Mouse (Mus musculus) cerebellum, adult 11-12 months (tissue): Measurements from ENCODE around the gene Gdf10.

Experiments
- DNase-seq: peaks from one replicate; pipeline ENCODE4 v3.0.0; 2022

Gene Gdf10

DNA sequence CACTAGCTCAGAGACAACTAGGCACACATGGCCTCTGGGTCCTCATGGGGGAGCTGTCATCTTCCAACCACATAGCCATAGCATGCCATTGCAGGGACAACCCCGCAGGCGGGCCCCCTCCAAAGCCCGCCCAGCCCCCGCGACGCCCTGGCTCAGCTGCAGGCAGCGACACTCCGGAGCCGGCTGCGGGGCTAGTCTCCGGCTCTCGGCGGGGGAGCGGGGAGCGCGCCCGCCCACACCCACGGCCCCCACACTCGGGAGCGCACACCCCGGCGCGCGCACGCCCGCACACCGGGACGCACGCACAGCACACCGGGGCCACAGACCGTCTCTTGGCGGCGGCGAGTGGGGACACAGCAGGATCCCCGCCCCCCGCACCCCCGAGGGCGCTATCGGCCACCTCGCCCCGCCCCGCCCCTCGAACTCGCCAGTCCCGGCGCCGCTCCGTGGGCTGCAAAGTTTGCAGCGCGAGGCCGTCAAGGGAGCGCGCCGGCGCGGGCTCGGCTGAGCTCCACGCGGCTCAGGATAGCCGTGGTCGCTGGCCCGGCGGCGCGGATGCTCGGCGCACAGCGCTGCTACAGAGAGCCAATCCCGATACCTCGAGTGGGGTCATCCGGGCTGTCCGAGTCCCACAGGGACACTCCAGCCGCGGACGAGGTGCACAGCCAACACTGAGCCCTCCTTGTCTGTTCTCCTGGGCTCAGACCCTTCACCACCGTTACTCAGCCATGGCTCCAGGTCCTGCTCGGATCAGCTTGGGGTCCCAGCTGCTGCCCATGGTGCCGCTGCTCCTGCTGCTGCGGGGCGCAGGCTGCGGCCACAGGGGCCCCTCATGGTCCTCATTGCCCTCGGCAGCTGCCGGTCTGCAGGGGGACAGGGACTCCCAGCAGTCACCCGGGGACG is at the start of gene Gdf10:
Gene Gdf10 (plus strand): TSS at position 420 of the 903 bp plus-strand sequence.
- DNase-seq, result no peak

DNA sequence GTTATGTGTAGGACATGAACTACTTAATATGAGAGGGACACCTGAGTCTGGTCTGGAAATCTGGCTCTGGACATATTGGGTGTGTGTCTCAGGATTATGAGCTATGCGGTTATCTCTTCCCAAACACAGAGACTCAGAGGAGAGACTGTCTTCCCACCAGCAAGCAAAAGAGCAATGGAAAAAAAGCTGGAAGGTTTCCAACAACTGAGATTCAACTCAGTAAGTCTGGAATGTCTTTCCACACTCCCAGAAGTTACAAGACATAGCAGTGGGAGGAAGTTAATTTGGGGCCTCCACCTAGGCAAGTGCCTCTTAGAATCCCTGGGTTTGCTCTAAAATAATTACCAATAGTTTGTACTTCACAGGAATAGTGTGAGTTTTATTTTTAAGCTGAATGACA is 44.6 kb upstream of the Gdf10 start:
- no peak for DNase-seq

DNA sequence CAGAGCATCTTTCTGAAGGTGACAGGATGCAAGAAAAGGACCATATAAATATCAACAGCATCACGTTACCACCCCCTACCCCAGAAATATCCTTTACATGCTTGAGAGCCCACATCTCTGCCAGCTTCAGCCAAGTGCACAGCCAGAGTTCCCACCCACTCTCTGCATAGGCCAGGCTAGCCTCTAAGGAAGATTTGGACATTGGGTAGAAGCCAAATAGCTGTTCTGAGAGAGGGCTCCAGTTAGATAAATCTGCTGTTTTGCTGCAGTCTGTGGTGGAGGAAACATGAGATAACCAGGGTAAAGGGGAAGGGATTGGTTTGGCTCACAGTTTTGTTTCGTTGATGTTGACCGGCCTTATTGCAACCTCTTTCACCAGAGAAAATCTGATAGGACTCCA is 43.2 kb upstream of the Gdf10 start:
- DNase-seq, result no peak

DNA sequence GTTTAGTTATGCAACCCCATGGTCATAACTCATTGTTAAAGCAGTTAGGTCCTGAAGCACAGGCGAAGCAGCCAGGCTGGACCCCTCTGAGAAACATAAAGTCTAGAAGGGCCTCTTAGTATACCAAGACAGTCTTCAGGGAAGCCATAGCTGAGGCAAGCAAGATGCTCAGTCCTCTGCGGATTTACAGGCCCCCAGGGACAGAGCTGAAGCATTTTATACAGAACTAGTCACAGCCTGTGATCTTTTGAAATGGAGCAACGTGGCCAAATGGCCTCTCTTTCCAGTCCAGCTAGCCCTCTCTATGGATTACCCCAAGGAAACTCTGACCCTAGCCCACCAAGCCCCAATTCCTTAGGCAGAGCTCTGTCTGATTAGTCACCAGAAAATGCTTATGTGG is 41.9 kb upstream of the Gdf10 start:
- DNase-seq, result no peak

DNA sequence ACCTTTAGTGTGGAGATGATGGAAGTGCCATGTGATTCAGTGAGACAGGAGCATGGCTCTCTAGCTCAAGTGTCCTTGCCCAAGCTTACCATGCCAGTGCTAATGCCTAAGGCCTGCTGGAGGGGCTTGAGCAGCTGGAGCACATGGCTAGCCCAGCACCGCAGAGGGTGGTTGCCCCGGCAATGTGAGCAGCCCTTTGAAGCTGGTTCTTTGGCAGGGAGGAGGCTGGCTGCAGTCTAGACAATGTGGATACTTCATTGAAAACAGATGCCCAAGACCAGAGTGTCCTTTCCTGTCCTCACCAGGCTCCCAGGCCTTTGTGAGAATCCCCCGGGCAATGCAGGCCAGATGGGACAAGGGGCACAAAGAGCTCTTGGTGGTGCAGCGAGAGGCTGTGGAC is 40.3 kb upstream of the Gdf10 start:
- DNase-seq, result peak; percentile 39

DNA sequence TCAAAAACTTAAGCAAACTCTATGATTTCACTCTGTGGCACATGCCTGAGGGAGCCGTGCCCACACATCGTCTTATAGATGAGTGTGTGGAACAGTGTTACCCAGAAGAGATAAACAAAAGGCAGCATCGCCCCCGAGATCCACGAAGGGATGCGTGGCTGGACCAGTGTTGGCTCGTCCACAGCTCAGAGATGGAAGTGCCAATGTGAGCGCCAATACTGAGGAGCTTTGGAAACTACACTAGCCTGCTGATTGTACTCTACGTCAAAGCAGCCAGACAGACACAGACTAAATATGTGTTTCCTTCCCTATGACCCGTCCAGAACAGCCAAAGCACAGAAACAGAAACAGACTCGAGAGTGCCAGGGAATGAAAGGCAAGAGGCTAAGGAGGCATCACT is 37.9 kb upstream of the Gdf10 start:
- no peak for DNase-seq

DNA sequence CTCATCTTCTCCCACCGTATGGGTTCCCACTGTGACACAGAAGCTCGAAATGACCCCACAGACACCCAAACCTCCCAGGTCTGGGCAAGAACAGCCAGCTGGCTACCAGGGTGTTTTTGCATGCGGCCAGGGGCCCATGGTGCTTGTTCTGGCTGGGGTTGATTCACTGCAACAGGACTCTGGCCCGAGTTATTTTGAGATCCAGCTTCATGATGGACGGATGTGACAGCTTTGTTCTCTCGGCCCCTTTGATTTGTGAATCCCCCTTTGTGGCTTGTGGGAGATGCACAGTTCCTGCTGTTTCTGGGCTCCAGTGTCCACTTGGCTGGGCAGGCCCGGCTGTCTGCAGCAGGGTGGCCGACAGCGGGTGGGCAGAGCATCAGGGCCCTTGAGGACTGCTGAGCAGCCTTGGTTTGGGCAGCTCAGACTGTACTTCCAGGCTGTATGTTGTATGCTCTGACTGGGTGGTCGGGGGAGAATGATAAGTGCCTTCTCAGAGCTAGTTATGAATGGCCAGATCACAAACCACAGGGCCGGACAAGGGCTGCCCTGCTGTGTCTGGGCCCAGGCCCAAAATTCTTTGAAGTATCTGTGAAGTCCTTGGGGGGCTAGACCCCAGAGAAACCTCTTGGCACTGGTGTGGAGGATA is 34.9 kb upstream of the Gdf10 start:
- DNase-seq, result peak; percentile 47

DNA sequence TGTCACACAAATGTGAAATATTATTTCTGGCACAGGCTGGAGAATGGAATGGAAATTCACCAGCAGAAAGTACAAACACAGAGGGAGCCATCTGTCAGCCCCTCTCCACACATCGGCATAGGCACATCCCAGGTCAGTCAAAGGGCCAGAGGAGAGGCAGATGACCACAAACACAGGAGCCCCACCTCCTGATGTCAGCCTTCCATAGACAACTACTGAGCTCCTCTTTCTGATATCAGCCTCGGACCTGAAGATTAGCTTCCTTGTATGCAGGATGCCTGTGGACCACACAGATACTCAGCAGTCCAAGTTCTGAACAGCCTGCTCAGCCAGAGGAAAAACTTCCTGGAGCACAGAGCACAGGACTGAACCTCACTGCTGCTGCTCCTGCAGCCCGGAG is 33.4 kb upstream of the Gdf10 start:
- DNase-seq, result no peak

DNA sequence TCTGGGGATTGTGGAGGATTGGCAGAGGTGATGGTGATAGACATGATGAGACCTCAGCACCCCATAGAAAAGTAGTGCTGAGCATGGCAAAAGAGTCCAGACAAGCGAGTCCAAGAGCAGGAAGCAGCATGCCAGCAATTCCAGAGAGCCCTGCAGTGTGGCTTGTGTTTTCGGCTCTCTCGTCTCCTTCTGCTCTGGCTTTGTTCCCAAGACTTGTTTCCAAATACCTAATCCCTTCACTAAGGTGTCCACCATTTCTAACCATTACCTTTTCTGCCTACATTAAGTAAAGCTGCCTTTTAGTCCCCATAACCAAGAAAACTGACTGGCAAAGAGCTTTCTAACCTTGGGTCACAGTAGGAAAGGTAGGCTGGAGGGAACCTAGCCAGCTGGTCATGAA is 31.9 kb upstream of the Gdf10 start:
- no peak for DNase-seq

DNA sequence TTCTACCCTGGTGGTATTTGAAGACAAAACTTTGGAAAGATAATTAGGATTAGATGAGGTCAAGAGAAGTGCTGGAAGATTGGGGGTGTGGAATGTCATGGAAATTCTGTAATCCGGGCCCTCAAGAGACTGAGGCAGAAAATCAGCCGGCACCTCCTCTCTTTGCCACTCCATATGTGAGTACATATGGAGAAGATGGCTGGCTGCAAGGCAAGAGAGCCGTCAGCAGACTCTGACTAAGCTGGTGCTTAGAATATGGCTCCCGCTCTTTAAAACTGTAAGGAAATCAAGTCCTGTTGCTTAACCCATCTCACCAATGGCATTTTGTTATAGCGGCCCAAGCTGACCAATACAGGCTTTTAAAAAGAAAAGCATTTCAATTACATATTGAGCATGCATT is 27.6 kb upstream of the Gdf10 start:
- no peak for DNase-seq

DNA sequence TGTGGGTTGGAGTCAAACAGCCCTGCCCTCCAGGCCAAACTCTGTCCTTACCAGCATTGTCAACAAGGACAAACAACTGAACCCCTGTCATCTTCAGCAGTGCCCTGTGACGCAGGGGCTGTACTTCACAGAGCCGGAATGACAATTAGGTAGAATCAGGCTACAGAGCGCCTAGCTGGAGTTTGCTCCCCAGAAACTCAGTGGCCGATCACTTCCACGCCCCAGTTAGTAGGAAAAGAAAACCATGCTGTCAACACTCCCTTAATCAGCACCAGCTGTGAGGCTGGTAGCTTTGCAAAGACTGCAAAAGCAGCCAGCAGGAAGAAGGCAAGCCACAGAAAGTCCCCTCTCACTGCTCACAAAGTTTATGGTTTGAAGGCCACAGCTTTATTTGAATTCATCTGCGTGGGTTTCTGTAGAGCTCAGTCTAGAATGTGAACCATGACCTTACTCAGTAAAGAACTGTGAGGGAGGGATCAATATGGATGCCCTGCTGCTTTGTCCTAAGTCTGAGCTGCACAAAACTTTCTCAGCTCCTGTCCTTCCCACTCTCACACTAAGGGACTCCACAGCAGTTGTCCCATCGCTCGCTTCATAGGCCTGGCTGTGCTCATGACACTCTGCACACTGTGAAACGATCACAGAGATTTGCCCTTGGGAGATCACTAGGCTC is 26.6 kb upstream of the Gdf10 start:
- DNase-seq, result no peak

DNA sequence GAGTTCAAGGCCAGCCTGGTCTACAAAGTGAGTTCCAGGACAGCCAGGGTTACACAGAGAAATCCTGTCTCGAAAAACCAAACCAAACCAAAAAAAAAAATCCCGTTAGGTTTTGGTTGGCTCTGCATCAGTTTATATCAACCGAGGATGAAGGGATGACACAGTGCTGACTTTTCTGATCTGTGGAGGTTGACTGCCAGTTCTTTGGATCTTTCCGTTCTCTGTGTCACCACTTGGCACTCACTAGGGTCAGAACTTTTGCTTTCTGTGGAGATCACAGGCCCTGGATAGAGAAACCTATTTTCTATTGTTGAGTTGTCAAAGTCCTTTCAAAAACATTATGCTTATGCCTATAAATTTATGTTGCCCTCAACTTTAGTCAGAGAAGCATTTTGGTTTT is 20.6 kb upstream of the Gdf10 start:
- DNase-seq, result no peak

DNA sequence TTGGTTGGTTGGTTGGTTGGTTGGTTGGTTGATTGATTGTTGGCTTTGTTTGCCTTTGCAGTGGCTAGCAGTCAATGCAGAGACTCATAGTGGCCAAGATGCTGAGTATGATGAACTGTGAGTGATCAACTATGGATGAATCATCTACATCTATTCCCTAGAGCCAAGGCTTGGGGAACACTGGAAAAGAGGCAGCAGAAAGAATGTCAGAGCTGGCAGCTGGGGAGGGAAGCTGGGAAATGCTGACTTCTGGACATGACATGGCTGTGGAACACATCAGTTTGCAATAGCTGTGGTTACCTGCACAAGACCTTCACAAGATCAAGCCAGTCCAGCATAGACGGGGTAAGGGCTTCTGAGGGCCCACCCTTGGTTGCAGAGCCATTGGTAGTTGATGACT is 20.2 kb upstream of the Gdf10 start:
- no peak for DNase-seq

DNA sequence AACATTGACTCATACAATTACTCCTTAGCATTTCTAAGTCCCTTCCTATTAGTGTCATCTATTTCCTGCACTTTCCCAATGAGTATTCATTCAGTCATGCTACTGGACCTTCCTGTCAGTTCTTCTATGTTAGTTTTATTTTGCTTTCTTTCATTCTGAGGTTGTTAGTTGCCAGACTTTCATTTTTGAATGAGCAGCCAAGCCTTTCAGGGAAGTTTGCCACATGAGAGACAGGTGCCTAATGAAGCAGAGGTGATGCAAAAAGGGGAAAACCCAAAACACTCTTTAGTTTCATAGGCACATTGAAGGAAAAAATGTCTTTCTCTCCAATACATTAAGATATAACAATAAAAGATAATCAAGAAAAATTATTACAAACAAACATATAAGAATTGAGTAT is 18.5 kb upstream of the Gdf10 start:
- no peak for DNase-seq

DNA sequence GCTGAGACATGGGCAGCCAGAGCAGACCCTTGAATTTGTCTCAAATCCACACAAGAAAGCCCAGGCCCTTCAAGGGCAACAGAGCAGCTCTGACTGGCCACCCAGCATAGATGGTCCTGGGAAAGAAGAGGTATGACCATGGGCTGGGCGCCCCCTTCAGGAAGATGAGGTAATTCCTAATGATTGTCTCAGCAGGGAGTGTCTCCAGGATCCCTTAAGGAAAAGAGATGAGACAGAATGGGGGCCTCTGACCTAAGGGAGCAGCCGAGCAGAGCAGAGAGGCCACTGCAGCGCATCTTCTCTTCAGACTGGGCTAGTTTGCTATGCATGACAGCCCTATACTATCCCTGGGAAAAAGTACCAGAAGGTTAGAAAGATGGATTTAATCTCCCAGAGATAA is 9.7 kb upstream of the Gdf10 start:
- DNase-seq, result no peak

DNA sequence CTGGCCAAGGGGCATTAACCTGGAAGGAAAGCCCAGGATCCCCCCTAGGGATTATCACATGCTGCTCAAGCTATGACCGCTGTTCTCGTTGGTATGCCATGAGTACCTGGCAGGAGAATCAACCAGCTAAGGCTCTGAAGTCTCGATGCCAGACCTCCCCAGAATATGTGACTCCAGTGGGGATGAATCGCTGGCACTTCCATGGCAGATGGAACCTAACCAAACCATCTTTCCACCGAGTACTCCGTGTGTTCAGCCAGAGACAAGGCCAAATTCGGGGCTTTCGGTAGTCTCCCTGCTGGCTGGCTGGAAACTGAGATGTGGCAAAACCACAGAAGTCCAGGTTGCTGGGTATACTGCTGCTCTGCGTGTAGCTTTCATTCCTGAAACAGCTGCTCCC is 9.2 kb upstream of the Gdf10 start:
- no peak for DNase-seq

DNA sequence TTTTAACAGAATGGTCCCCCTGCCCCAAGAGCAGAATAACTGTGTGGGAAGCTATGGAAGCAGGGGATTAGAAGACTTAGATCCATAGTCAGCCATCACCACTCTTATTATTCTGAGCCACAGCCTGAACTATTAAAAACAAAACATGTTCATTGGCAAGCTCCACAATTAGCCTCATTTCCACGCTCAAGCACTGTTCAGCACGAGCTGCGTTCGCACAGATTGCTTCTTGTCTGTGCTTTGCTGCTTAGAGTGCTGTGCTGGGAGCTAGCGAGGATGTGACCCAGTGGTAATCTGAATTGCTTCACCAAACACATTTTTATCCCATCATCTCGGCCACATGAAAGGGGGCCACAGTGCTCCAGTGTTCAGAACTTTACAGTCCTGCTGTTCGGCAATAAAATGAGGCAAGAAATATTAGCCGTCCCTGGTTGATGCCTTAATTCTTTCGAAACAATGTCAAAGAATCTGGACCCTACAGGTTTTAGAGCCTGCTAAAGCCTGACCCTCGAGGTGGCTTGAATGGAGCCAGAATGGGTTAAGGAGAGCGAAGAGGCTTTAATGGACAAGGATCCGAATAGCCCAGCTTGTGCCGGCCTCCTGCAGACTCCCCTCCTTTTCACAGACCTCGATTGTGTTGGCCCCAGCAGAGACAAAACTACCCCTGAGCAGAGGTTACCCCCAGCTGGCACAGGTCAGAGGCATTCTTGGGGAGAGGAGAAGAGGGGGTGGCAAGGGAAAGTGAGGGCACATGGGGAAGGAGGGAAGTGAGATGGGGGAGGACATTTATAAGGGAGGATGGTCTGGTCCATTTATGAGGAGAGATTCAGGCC is 2.4 kb upstream of the Gdf10 start:
- DNase-seq, result no peak

DNA sequence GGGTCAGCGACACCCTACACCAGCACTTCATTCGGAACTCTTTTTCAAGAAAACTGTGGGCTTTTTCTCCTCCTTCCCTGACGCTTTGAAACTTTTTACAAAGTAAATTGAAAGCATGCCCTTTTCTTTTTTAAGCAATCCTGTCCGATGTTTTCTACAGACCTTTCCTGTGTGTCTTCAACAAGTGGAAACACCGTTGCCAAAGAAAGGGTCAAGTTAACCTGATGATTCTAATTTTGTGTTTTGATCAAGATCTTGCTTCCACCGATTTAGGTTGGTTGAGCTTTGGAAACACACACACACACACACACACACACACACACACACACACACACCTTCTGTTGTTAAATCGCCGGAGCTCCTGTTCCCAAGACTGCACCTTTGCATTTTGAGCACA is 618 bp upstream of the Gdf10 start:
- no peak for DNase-seq

DNA sequence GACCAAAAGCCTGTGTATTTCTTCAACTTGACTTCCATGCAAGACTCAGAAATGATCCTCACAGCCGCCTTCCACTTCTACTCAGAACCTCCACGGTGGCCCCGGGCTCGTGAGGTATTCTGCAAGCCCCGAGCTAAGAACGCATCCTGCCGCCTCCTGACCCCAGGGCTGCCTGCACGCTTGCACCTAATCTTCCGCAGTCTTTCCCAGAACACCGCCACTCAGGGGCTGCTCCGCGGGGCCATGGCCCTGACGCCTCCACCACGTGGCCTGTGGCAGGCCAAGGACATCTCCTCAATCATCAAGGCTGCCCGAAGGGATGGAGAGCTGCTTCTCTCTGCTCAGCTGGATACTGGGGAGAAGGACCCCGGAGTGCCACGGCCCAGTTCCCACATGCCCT is 8.5 kb downstream of the Gdf10 start:
- no peak for DNase-seq

DNA sequence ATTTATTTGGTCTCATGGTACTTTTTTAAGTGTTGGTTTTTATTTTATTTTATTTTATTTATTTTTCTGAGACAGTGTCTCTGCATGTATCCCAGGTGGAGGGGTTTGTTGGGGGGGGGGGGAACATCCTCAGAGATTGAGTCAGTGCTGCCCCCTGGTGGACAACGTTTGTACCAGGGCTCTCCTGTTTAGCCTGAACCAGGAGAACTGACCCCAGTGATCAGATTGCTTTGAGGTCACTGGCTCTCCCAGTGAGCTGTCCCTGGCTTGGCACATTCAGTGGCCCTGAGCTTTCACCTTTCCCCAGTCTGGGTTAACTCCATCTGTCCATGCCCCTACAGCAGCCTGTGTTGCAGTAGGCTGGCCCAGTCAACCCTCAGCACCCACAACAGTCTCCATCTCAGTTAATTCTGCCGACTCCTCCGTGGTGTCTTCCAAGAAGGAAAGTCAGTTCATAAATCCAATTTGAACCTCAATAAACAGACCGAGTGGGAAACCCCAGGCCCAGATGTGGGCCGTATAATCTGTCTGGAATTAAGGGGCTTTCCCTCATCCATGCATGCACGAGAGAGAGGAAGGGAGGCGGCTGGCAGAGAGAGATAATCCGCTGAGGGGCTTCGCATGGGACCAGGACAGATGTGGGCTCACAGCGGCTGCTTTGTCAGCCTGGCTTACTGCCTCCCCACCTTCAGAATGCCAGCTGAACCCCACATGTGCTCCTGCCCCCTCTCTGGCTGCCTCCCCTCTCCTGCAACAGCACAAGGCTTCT is 9.7 kb downstream of the Gdf10 start:
- DNase-seq, result no peak

DNA sequence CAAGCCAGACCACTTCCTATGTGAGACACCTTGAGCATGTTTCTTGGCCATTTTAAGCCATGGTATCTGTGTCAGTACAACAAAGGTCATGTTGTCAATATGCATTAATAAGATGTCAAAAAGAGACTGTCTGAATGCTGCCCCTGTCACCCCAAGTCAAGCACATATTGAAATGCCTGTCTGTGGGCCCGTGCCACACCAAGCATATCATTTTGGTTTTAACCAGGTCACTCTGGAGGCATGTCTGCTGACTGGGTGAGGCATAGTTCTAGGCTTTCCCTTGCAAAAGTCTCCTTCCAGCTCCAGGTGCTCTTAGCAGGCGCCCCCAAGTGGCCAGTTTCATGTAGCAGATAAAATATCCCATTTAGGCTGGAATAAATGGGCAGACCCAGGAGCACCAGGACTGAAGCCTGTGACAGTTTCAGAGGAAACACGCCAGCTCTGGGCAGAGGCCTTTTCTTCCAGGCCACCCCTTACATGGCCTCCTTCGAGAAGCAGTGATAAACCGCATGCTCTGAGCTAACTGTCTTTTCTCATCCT is 10.5 kb downstream of the Gdf10 start:
- DNase-seq, result no peak

DNA sequence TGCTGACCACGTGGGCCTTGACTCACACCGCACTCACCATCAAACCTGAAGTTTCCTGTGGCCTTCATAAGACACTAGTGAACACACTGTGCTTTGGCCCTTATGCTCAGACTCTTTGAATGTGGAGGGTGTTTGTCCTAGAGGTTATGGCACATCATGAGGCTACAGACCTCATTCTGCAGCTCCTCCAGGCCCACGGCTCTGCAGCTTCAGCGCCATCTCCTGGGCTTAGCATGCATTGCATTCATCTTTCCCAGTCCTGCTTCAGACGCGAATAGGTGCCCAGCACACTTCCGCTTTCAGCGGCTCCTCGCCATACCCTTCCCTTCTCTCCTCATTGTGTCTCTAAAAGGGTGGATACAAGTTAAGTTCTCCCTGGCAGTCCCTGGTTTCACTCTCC is 15.7 kb downstream of the Gdf10 start:
- DNase-seq, result peak; percentile 46
